ENCODE assay signal across 42 mouse cellular contexts in the genomic region with DNA sequence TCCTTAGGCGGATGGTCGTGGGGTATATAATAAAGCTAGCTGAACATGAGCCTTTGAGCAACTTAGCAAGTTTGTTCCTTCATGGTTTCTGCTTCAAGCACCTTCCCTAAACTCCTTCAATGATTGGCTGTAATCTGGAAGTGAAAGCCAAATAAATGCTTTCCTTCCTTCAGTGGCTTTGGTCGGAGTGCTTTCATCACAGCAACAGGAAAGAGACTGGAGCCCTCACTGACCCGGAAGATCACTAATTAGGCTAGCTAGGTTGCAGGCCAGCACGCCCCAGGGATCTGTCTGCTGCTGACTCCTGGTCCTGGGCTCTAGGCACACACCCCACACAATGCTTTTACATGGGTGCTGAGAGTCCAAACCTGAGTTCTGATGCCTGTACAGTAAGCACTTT. TPM values are rescaled to one million over a fixed set of nuclear protein-coding genes. Genes with fewer than 3 reads are reported as not detected.
"Had no signal": no experiment of that assay in that cellular context is flagged by ENCODE, and none has a peak within 500 bp of the region (broad histone marks: within the 10 kb centered on the region; RNA-seq: fewer than 3 reads in every experiment).

No protein-coding gene starts in this region.

- H3K4me1 ChIP-seq: heart, embryonic 13.5 days; heart, embryonic 15.5 days; intestine, embryonic 15.5 days; limb, embryonic 13.5 days; limb, embryonic 15.5 days; liver, embryonic 12.5 days had no signal

- ATAC-seq: hindbrain, embryonic 16.5 days; inflammation-experienced regulatory T-cells, adult 6 months; intestine, embryonic 15.5 days; liver, embryonic 12.5 days had no signal

- H3K4me3 ChIP-seq: gastrocnemius, adult 2 months; heart, adult 2 months; heart, embryonic 13.5 days; heart, embryonic 15.5 days; intestine, embryonic 15.5 days; limb, embryonic 13.5 days; limb, embryonic 15.5 days; liver, embryonic 12.5 days had no signal

- DNase-seq: gastrocnemius, adult 2 months; gastrocnemius, postnatal 10 days; gastrocnemius, postnatal 25 days; heart, adult 11 months; heart, adult 2 months; heart, postnatal 14 days; heart, postnatal 36 days; kidney, adult 18-20 months; kidney, adult 8-10 months; kidney, postnatal 10 days; kidney, postnatal 25 days; layer of hippocampus, adult 9-11 months; layer of hippocampus, postnatal 36 days; left cerebral cortex, postnatal 4 days had no signal

RNA-seq across cellular contexts. Expression of gene Wfdc2, which starts 33.7 kb away (rescaled TPM):
- total RNA-seq: gastrocnemius, adult 2 months; gastrocnemius, postnatal 10 days; gastrocnemius, postnatal 25 days; layer of hippocampus, postnatal 36 days had no signal
- polyA plus RNA-seq: inflammation-experienced regulatory T-cells, adult 6 months had no signal

RNA-seq across cellular contexts. Expression of gene Dbndd2, which starts 42.7 kb away (rescaled TPM):
- total RNA-seq: hematopoietic stem cell, adult 5-6 weeks had no signal

RNA-seq across cellular contexts. Expression of gene Spint3, which starts 44.7 kb away (rescaled TPM):
- total RNA-seq: gastrocnemius, adult 2 months; gastrocnemius, postnatal 10 days; gastrocnemius, postnatal 25 days; gastrocnemius, postnatal 4 days; heart, adult 2 months; heart, postnatal 14 days; heart, postnatal 36 days; hematopoietic stem cell, adult 5-6 weeks; layer of hippocampus, adult 18-20 months; layer of hippocampus, adult 8-10 months; layer of hippocampus, postnatal 14 days; layer of hippocampus, postnatal 36 days; left cerebral cortex, adult 18-20 months; left cerebral cortex, adult 8-10 months; left cerebral cortex, postnatal 10 days; left cerebral cortex, postnatal 25 days; left cerebral cortex, postnatal 4 days; liver, adult 2 months had no signal
- polyA plus RNA-seq: frontal cortex, adult 2 months; heart, adult 2 months; heart, embryonic 11.5 days; heart, embryonic 13.5 days; heart, embryonic 15.5 days; heart, postnatal 0 days; hindbrain, embryonic 11.5 days; hindbrain, embryonic 14.5 days; hindbrain, embryonic 16.5 days; inflammation-experienced regulatory T-cells, adult 6 months; intestine, embryonic 15.5 days; intestine, postnatal 0 days; kidney, embryonic 14.5 days; kidney, embryonic 16.5 days; large intestine, adult 2 months; limb, embryonic 11.5 days; limb, embryonic 13.5 days; limb, embryonic 15.5 days; liver, adult 2 months; liver, embryonic 12.5 days had no signal

RNA-seq across cellular contexts. Expression of gene Trp53tg5, which starts 55.0 kb away (rescaled TPM):
- total RNA-seq: gastrocnemius, adult 2 months; gastrocnemius, postnatal 10 days; gastrocnemius, postnatal 25 days; gastrocnemius, postnatal 4 days; heart, adult 2 months; heart, postnatal 14 days; heart, postnatal 36 days; hematopoietic stem cell, adult 5-6 weeks; layer of hippocampus, adult 18-20 months; layer of hippocampus, adult 8-10 months; layer of hippocampus, postnatal 14 days; layer of hippocampus, postnatal 36 days; left cerebral cortex, adult 18-20 months; left cerebral cortex, adult 8-10 months; left cerebral cortex, postnatal 10 days; left cerebral cortex, postnatal 25 days; left cerebral cortex, postnatal 4 days; liver, adult 2 months had no signal
- polyA plus RNA-seq: frontal cortex, adult 2 months; heart, adult 2 months; heart, embryonic 11.5 days; heart, embryonic 13.5 days; heart, embryonic 15.5 days; heart, postnatal 0 days; hindbrain, embryonic 11.5 days; hindbrain, embryonic 16.5 days; inflammation-experienced regulatory T-cells, adult 6 months; intestine, embryonic 15.5 days; intestine, postnatal 0 days; kidney, embryonic 14.5 days; kidney, embryonic 16.5 days; large intestine, adult 2 months; limb, embryonic 11.5 days; limb, embryonic 13.5 days; limb, embryonic 15.5 days; liver, adult 2 months; liver, embryonic 12.5 days had no signal
